In the genomic region with DNA sequence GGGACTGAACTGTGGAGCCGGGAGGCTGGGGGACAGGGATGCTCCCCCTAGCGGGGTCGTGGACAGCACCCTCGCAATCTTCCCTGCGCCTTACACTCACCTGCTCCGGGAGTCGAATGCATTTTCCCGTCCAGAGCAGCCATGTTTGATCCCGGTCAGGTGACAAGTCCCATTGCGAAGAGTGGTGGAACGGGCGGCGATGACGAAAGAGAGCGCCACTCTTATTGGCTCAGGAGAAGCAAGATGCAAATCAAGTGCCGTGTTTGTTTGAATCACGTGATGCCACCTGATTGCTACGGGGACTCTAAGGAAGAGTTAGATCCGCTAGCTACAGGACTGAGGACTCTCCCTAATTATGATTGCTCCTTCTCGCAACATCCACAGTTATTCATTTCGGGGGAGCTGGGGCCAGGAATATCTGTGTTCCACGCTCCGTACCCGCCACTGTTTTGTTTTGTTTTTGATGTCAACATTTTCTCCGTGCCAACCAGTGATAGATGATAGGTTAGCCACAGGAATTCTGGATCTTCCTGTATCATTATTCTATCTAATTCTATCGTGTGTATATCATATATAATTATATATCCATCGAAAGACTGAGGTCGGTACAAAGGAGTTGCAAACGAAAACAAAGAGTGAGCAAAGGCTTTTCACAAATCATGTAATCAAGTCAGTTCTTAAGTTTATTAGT, we compare ENCODE assay signal across 7 mouse cellular contexts. TPM values are rescaled to one million over a fixed set of nuclear protein-coding genes. Genes with fewer than 3 reads are reported as not detected.
DNase-seq lines count a peak whose midpoint lies in the region; ATAC-seq and TF ChIP-seq lines count a peak whose summit lies in the region.

TSS of gene Zfyve26 (minus strand) at position 179 of the 691 bp plus-strand sequence.

- peak; percentile 83; the same call in 1 of the 2 replicates for TF ChIP-seq POLR2A in small intestine, adult 2 months (IDR thresholded peaks at IDR 0.05; ENCODE audit: low read depth, low read length)

- peak within 1 kb of the TSS; percentile 65 for H3K9ac ChIP-seq in intestine, postnatal 0 days (ENCODE audit: low read depth, low read length)
- H3K9ac ChIP-seq in midbrain, embryonic 12.5 days (replicated peaks): peak within 1 kb of the TSS; percentile 62

- H3K27me3 ChIP-seq in embryonic facial prominence, embryonic 10.5 days (replicated peaks; ENCODE audit: low read depth, poor library complexity, severe bottlenecking): no peaks in the 10 kb centered on the region
- no peaks in the 10 kb centered on the region for H3K27me3 ChIP-seq in intestine, postnatal 0 days (replicated peaks; ENCODE audit: control insufficient read depth, insufficient read depth, low read length)
- H3K27me3 ChIP-seq in midbrain, embryonic 12.5 days: no peaks in the 10 kb centered on the region
- H3K27me3 ChIP-seq in small intestine, adult 2 months (ENCODE audit: control insufficient read depth, insufficient read depth, low read length): no peaks in the 10 kb centered on the region

- peak within 1 kb of the TSS; percentile 81 for H3K4me3 ChIP-seq in embryonic facial prominence, embryonic 10.5 days
- peak within 1 kb of the TSS; percentile 81 for H3K4me3 ChIP-seq in intestine, postnatal 0 days (ENCODE audit: low read depth, low read length)
- peak within 1 kb of the TSS; percentile 63 for H3K4me3 ChIP-seq in midbrain, embryonic 12.5 days
- H3K4me3 ChIP-seq in small intestine, adult 2 months (ENCODE audit: low read depth, low read length): peak within 1 kb of the TSS; percentile 88

- DNase-seq in adrenal gland, postnatal 10 days: peak; percentile 94
- DNase-seq in embryonic facial prominence, embryonic 10.5 days (ENCODE audit: low spot score): peak; percentile 95
- DNase-seq in gonadal fat pad, adult 2 months (ENCODE audit: low read depth): peak; percentile 75
- DNase-seq in left cerebral cortex, postnatal 4 days: peak; percentile 93

- peak within 1 kb of the TSS; percentile 67 for H3K4me2 ChIP-seq in intestine, postnatal 0 days (replicated peaks; ENCODE audit: low read depth)
- H3K4me2 ChIP-seq in midbrain, embryonic 12.5 days (replicated peaks): peak within 1 kb of the TSS; percentile 75

- H3K9me3 ChIP-seq in embryonic facial prominence, embryonic 10.5 days: no peaks in the 10 kb centered on the region
- no peaks in the 10 kb centered on the region for H3K9me3 ChIP-seq in intestine, postnatal 0 days (ENCODE audit: control insufficient read depth)
- H3K9me3 ChIP-seq in midbrain, embryonic 12.5 days: no peaks in the 10 kb centered on the region

- under 1% methylated on average over 29 of the region's 29 CpGs for WGBS in embryonic facial prominence, embryonic 10.5 days
- under 1% methylated on average over 29 of the region's 29 CpGs for WGBS in intestine, postnatal 0 days
- 0% methylated on average over 29 of the region's 29 CpGs for WGBS in midbrain, embryonic 12.5 days
- WGBS in small intestine, adult 2 months: under 1% methylated on average over 29 of the region's 29 CpGs

- TF ChIP-seq CTCF in intestine, postnatal 0 days (IDR thresholded peaks at IDR 0.05; ENCODE audit: low read depth): peak; percentile 53
- 0 out of 2 replicates have a peak, but pooled peaks have one; percentile 14 for TF ChIP-seq CTCF in small intestine, adult 2 months (IDR thresholded peaks at IDR 0.05; ENCODE audit: extremely low read depth, insufficient read length, insufficient replicate concordance, low read depth, low read length)

- peak within 1 kb of the TSS; percentile 88 for H3K27ac ChIP-seq in embryonic facial prominence, embryonic 10.5 days (replicated peaks)
- peak within 1 kb of the TSS; percentile 74 for H3K27ac ChIP-seq in intestine, postnatal 0 days (ENCODE audit: low read depth, low read length)
- H3K27ac ChIP-seq in midbrain, embryonic 12.5 days (replicated peaks): peak within 1 kb of the TSS; percentile 68
- peak within 1 kb of the TSS; percentile 55 for H3K27ac ChIP-seq in small intestine, adult 2 months (ENCODE audit: insufficient read depth, low read depth, low read length)

- peaks cover 8% of the 10 kb centered on the region for H3K36me3 ChIP-seq in embryonic facial prominence, embryonic 10.5 days (replicated peaks)
- H3K36me3 ChIP-seq in intestine, postnatal 0 days (ENCODE audit: control insufficient read depth, insufficient read depth): peaks cover 9% of the 10 kb centered on the region
- H3K36me3 ChIP-seq in midbrain, embryonic 12.5 days: peaks cover 4% of the 10 kb centered on the region; the same call in 1 of the 2 replicates
- H3K36me3 ChIP-seq in small intestine, adult 2 months (ENCODE audit: control insufficient read depth, insufficient read depth, low read length): peaks cover 5% of the 10 kb centered on the region

- H3K4me1 ChIP-seq in embryonic facial prominence, embryonic 10.5 days: peaks cover 13% of the 10 kb centered on the region
- no peaks in the 10 kb centered on the region for H3K4me1 ChIP-seq in intestine, postnatal 0 days (replicated peaks; ENCODE audit: control insufficient read depth, insufficient read depth, low read length)
- H3K4me1 ChIP-seq in midbrain, embryonic 12.5 days: peaks cover 14% of the 10 kb centered on the region
- H3K4me1 ChIP-seq in small intestine, adult 2 months (ENCODE audit: control insufficient read depth, insufficient read depth, insufficient read length, low read length): peaks cover 3% of the 10 kb centered on the region; the same call in 1 of the 2 replicates

- ATAC-seq in intestine, postnatal 0 days: peak; percentile 93
- ATAC-seq in midbrain, embryonic 12.5 days (ENCODE audit: low FRiP score, low read depth): peak; percentile 98

- intact Hi-C loops in left cerebral cortex, postnatal 4 days (cut with DNase I): no loop called here

RNA-seq across cellular contexts. Expression of gene Zfyve26, which starts in this region (rescaled TPM):
- total RNA-seq in adrenal gland, postnatal 10 days (2021): 10 to 100 TPM; 17.6 to 26.1 TPM
- polyA plus RNA-seq in embryonic facial prominence, embryonic 10.5 days (2016; fragmentation: Nextera tagmentation; extraction: Ambion mirVana): 15.2 and 16.5 TPM in 2 replicates
- 27.7 and 30.5 TPM in 2 replicates for polyA plus RNA-seq in gonadal fat pad, adult 2 months (2012; rRNA removed)
- 7.9 and 10.1 TPM in 2 replicates for polyA plus RNA-seq in intestine, postnatal 0 days (2015; fragmentation: Nextera tagmentation; extraction: Ambion mirVana)
- 10 to 100 TPM; 23.1 to 26.3 TPM for total RNA-seq in left cerebral cortex, postnatal 4 days (2021)
- 13.7 and 18.4 TPM in 2 replicates for polyA plus RNA-seq in midbrain, embryonic 12.5 days (2016; fragmentation: Nextera tagmentation; extraction: Ambion mirVana)
- polyA plus RNA-seq in small intestine, adult 2 months (2012; rRNA removed): 10.8 and 17.1 TPM in 2 replicates

Comparison
In these comparisons a context has a peak if more than half of its experiments do, and no peak if none do; other contexts are left out.
1. Peak in every context shown above with its lines: DNase-seq, ATAC-seq, H3K4me3 ChIP-seq and H3K27ac ChIP-seq.